Mouse (Mus musculus) adrenal gland, postnatal 36 days (tissue): ENCODE data around the gene Htr5b. TPM values are rescaled to one million over a fixed set of nuclear protein-coding genes. Genes with fewer than 3 reads are reported as not detected.

Source experiments
- DNase-seq, 2 experiments: peaks; one replicate each; pipeline ENCODE4 v3.0.0; 2021; ENCODE audit warnings: mixed read lengths in 1 of 2
- long read RNA-seq, 2 experiments: library from polyadenylated mRNA; stranded (forward); transcript quantifications; one replicate each; pipeline ENCODE4 v2.0.0; 2021; ENCODE audit warnings: borderline sequencing depth in 2 of 2
- total RNA-seq, 2 experiments: library from RNA; stranded (reverse); gene quantifications; 2 replicates each; pipeline ENCODE4 v1.2.3; 2021

Htr5b gene
- not detected for total RNA-seq
- long read RNA-seq, experiment 1 = 0 reads
- long read RNA-seq, experiment 2 = 0 reads

DNA sequence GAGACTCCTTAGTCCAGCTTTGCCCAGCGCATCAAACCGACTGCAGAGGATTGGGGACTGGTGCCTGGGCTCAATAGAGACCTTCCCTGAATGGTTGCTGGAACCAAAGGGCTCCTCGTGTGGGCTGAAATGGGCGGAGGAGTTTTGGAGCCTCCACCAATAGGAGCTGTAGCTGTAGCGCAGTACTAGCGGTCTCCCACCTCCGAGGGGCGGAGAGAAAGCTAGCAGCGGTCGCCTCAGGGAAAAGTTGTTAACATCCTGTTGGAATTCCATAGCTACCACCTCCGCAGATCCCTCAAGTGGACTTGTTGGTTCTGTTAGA is at the start of gene Htr5b:
Htr5b (minus strand) TSS at position 67 of the 322 bp plus-strand sequence.
- no peak for DNase-seq

- no peak for DNase-seq
Measured at GRCm38 (mm10) chr1:121577491-121577890, 49.2 kb upstream of the Htr5b start.

DNA sequence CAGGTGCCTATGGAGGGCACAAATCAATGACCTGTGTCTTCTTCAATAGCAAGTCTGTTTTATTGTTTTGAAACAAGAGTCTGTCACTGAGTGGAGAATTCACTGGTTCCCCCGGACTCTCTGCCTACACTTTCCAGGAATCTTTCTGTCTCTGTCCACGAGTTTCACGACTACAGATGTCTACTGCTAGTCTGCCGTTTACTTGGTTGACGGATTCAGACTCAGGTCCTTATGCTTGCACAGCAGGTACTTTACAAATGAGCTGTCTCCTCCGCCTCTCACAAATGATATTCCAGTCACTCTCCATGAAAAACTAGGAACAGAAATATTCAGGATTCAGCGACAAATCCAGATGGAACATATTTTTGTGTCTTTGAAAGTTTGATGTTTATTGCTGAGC is 42.3 kb upstream of the Htr5b start:
- no peak for DNase-seq

- peak; percentile 98 for DNase-seq
Measured at GRCm38 (mm10) chr1:121567521-121568489, 39.5 kb upstream of the Htr5b start, which contains the start of gene Ddx18. Ddx18 (minus strand) TSS chr1:121567989.

GRCm38 (mm10) chr1:121557861-121558260 is 29.6 kb upstream of the Htr5b start:
- DNase-seq = no peak

GRCm38 (mm10) chr1:121551457-121551835 is 23.2 kb upstream of the Htr5b start:
- DNase-seq = no peak

DNA sequence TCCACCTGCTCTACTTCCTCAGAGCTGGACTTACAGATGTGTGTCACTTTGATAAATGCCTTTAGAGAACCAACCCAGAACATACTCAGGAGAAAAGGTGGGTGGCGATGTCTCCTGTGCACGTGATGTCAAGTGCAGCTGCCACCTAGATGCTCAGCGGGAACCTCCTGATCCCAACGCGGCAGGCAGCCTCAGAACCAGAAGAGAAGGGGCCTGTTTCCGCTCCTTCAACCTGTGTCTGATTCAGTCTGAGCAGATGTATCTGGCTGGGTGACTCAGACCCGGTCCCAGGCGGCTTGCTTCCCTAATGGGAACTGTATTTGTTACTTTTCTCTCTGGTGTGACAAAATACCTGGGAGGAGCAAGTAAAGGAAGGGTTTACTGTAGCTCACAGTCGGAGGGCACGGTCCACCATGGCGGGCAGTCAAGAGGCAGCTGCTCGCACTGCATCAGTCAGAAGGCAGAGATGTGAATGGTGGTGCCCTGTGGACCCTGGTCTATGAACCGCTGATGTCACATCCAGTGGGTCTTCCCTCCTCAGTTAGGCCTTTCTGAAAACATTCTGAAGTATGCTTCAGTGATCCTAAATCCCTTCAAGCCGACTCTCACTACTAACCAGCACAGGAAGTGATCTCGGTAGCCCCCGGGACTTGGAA is 22.7 kb upstream of the Htr5b start:
- no peak for DNase-seq

GRCm38 (mm10) chr1:121549456-121549855 is 21.2 kb upstream of the Htr5b start:
- DNase-seq = peak in 1 of 2 experiments; percentile 8

GRCm38 (mm10) chr1:121548667-121549066 is 20.4 kb upstream of the Htr5b start:
- DNase-seq = no peak

GRCm38 (mm10) chr1:121546844-121547243 is 18.6 kb upstream of the Htr5b start:
- no peak for DNase-seq

DNA sequence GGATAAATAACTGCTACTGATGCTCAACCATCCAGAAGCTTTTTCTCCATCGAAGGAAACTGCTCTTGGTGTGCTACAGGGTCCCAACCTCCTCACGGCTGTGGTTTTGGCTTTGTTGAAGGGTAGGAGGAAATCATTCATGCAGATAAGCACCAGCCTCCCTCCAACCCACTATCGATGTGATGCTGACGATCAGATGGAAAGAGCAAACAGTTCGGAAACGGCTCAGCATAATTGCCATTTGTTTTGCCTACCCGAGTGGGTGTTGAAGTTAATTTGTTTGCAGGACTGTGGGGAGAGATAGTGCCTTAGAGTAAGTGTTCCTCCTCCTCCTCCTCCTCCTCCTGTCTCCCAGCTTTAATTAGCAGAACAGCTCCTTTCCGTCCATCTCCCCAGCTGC is 12.1 kb upstream of the Htr5b start:
- DNase-seq = no peak

DNA sequence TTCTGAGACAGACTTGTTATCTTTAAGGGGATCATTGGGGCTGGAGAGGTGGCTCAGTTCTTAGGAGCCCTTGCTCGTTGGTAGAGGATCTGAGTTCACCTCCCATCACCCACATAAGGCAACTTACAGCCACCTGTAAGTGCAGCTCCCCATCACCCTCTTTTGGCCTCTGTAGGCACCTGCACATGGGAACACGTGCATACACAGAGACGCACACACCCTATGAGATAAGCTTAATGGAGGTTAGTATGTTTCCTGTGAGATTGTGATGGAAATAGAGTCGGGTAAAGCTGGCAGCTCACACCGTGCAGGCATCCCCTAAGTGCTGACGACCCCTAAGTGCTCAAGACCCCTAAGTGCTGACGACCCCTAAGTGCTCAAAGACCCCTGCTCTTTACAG is 3.2 kb upstream of the Htr5b start:
- DNase-seq = no peak

GRCm38 (mm10) chr1:121529286-121529685 is 1.0 kb upstream of the Htr5b start:
- DNase-seq = no peak

- no peak for DNase-seq
Measured at GRCm38 (mm10) chr1:121527600-121528398, 466 bp downstream of the Htr5b start.

DNA sequence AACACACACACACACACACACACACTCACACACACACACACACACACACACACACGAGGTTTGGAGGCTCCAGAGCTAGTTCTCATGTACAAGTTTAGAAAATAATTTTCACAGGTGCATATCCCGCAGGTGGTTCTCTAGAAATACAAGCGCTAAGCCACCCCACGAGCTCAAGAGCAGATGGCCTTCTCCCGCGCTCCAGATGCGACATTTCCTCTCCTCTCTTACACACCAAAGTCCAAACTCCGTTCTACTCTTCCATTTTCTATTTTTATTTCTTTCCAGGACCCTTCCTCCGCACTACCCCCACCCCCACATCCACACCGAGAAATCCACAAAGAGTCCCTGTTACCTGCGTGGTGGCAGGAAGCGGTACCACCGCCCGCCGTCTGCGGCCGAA is 1.2 kb downstream of the Htr5b start:
- no peak for DNase-seq

GRCm38 (mm10) chr1:121518609-121519008 is 9.7 kb downstream of the Htr5b start:
- no peak for DNase-seq

DNA sequence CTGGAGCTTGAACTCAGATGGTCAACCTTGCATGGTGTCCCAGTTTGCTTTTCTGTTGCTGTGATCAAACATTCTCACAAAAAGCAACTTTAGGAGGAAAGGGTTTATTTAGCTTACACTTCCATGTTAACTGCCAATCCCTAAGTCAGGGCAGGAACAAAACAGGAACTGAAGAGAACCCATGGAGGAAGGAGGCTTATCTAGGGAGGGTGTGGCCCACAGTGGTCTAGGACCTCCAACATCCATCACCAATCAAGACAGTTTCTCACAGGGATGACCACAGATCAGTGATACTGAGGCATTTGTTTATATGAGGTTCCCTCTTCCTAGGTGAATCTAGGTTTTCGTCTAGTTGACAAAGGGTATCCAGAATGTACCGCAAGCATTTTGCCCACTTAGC is 16.3 kb downstream of the Htr5b start:
- DNase-seq = no peak

DNA sequence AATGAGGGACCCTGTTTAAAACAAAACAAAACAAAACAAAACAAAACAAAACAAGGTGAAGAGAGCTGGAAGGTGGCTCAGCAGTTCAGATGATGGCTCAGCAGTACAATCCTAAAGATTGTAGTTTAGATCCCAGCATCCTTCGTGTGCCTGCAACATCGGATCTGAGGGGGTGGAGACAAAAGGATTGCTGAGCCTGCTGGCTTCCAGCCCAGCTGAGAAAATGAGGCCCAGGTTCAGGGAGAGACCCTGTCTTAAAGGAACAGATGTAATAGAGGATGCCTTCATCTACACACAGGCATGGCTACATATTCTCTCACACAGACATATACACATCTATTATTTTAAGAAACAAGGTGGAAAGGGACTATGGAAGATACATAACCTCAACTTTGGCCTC is 17.1 kb downstream of the Htr5b start:
- DNase-seq = no peak

GRCm38 (mm10) chr1:121510420-121511140 is 17.7 kb downstream of the Htr5b start:
- no peak for DNase-seq

DNA sequence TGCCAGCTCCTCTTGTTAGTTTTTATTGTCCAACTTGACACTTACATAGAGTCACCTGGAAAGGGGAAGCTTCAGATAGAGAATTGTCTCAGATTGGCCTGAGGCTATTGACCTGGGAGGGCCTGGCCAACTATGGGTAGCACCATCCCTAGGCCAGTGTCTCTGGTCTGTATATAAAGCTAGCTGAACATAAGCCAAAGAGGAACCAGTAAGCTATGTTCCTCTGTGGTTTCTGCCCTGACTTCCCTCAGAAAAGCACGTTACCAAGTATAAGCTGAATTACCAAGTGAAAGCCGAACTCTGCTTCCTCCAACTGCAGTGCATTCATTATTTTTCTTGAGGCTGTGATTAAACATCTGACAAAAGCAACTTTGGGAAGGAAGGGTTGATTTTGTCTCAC is 19.5 kb downstream of the Htr5b start:
- DNase-seq = no peak

DNA sequence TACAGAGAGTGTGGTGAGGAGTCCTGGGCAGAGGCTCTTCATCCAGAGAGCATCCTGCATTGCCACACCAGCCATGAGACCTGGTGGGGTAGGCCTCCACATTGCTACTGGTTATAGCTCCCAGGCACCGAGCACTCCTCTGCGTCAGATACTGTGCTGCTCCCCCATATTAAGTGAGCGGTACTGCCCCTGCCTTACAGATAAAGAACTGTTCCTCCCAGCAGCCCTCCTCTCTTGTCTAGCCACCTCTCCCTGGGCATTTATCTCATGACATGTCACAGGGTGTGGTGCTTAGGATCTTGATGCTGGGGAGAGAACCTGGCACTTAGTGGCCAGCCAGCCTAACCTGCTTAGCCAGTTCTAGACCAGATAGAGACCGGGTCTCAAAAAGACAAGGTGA is 31.2 kb downstream of the Htr5b start:
- no peak for DNase-seq

GRCm38 (mm10) chr1:121490241-121490640 is 38.0 kb downstream of the Htr5b start:
- DNase-seq = peak; percentile 48 to 69
